Mouse (Mus musculus) spleen, adult 2 months (tissue): ENCODE results near the gene Atp6v0a1.

Experiments used
- CTCF ChIP-seq: fragments of 200-500 bp; IDR thresholded peaks from 2 replicates; pipeline ENCODE4 v1.5.1; 2011; ENCODE audit warnings: mild to moderate bottlenecking, inconsistent platforms; ENCODE audit not compliant: insufficient read depth, insufficient read length, insufficient replicate concordance; ENCODE audit errors: extremely low read depth
- POLR2A ChIP-seq: fragments of 200-500 bp; IDR thresholded peaks from 2 replicates; pipeline ENCODE4 v1.6.1; 2011; ENCODE audit warnings: low read depth, low read length, inconsistent platforms

DNA sequence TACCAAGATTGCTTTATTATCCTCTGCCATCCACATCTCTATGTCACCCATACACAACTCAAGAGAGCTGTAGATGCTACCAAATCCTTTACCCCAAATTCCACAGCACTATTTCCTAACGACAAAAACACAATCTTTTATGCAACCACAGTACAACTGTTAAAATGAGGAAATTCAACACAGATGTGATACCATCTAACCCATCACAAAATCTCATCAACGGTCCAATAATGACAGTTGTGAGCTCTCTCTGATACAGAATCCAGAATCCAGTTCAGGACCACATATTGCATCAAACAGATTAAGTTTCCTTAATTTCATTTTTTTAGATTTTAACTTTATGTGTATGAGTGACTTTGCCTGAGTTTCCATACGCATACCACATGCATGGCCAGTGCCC, 20.6 kb upstream of the Atp6v0a1 start:
- TF ChIP-seq POLR2A = no peak
- no peak for TF ChIP-seq CTCF
